Mouse (Mus musculus) hindbrain, embryonic 11.5 days (tissue): ENCODE results near the gene Fam3c. TPM values are rescaled to one million over a fixed set of nuclear protein-coding genes. Genes with fewer than 3 reads are reported as not detected.

Experiments used
- polyA plus RNA-seq: library from polyadenylated mRNA; unstranded; fragments of >200 nt; fragmentation: Nextera tagmentation; extraction: Ambion mirVana; gene quantifications from 2 replicates; pipeline ENCODE4 v1.2.1, GENCODE M21; 2014

Gene Fam3c
- polyA plus RNA-seq, 1 experiment from 2014 or later: 35.5 TPM

Other genes starting within 250 kb of the Fam3c start
- gene Wnt16, start 68.0 kb downstream of the Fam3c start, polyA plus RNA-seq: 0.32 and 0.37 TPM in 2 replicates